Mouse (Mus musculus): ENCODE results near the gene Fndc8. TPM values are rescaled to one million over a fixed set of nuclear protein-coding genes. Genes with fewer than 3 reads are reported as not detected.

Fndc8 gene
- polyA plus RNA-seq, 1 experiment from 2014 or later = 1.1 TPM

- Histone ChIP-seq H3K27me3 (ENCODE audit: control insufficient read depth, insufficient read depth, low read length) (no peaks in the 10 kb centered on the region), H3K9me3 (ENCODE audit: control insufficient read depth, low read length) (no peaks in the 10 kb centered on the region), H3K36me3 (ENCODE audit: control insufficient read depth, insufficient read depth, low read length) (no peaks in the 10 kb centered on the region), H3K4me2 (ENCODE audit: low read depth, low read length) (no peak overlapping the region), H3K27ac (ENCODE audit: low read depth, low read length) (no peak overlapping the region), H3K9ac (replicated peaks; ENCODE audit: low read depth, low read length) (no peak overlapping the region), H3K4me3 (ENCODE audit: low read depth, low read length) (no peak overlapping the region), H3K4me1 (ENCODE audit: control insufficient read depth, insufficient read depth, low read length) (peaks cover 12% of the 10 kb centered on the region; the same call in 1 of the 2 replicates)
- no peak for ATAC-seq (ENCODE audit: low read depth)
- WGBS = 89% methylated on average over 7 of the region's 7 CpGs
These were observed 39.0 kb upstream of the Fndc8 start for GRCm38 (mm10) chr11:82852958-82853357.

GRCm38 (mm10) chr11:82854111-82854510 is 37.8 kb upstream of the Fndc8 start:
- ATAC-seq (ENCODE audit: low read depth) = no peak
- Histone ChIP-seq H3K27ac (ENCODE audit: low read depth, low read length) (no peak overlapping the region), H3K9ac (replicated peaks; ENCODE audit: low read depth, low read length) (no peak overlapping the region), H3K27me3 (ENCODE audit: control insufficient read depth, insufficient read depth, low read length) (no peaks in the 10 kb centered on the region), H3K4me1 (ENCODE audit: control insufficient read depth, insufficient read depth, low read length) (peaks cover 12% of the 10 kb centered on the region; the same call in 1 of the 2 replicates), H3K4me3 (ENCODE audit: low read depth, low read length) (no peak overlapping the region), H3K4me2 (ENCODE audit: low read depth, low read length) (no peak overlapping the region), H3K9me3 (ENCODE audit: control insufficient read depth, low read length) (no peaks in the 10 kb centered on the region), H3K36me3 (ENCODE audit: control insufficient read depth, insufficient read depth, low read length) (no peaks in the 10 kb centered on the region)
- 89% methylated on average over 6 of the region's 6 CpGs for WGBS

GRCm38 (mm10) chr11:82855327-82855973 is 36.5 kb upstream of the Fndc8 start:
- H3K4me3 ChIP-seq (ENCODE audit: low read depth, low read length) = no peak overlapping the region
- 80% methylated on average over 9 of the region's 9 CpGs for WGBS
- no peaks in the 10 kb centered on the region for H3K27me3 ChIP-seq (ENCODE audit: control insufficient read depth, insufficient read depth, low read length)
- no peak overlapping the region for H3K9ac ChIP-seq (replicated peaks; ENCODE audit: low read depth, low read length)
- H3K4me1 ChIP-seq (ENCODE audit: control insufficient read depth, insufficient read depth, low read length) = 0 out of 2 replicates have a peak, but pooled peaks cover 3% of the 10 kb centered on the region
- no peak overlapping the region for H3K4me2 ChIP-seq (ENCODE audit: low read depth, low read length)
- no peak overlapping the region for H3K27ac ChIP-seq (ENCODE audit: low read depth, low read length)
- H3K36me3 ChIP-seq (ENCODE audit: control insufficient read depth, insufficient read depth, low read length) = no peaks in the 10 kb centered on the region
- no peaks in the 10 kb centered on the region for H3K9me3 ChIP-seq (ENCODE audit: control insufficient read depth, low read length)
- no peak for ATAC-seq (ENCODE audit: low read depth)

DNA sequence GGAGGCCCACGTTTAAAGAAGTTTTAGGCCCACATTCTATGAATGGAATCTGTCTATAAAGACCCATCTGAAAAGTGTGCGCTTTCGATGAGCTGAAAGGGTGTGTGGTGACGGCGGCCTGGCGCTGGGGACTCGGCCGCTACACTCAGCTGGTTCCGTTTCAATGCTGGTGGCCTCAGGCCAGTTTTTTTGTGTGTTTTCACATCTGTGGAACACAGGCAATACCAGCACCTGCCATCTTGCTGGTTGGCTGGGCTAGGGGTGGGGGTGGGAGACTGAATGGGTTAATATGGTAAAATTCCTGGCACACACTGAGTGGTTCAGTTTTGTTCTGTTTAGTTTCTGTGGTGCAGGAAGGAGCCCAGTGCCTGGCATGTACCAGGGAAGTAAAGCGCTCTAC is 35.9 kb upstream of the Fndc8 start:
- no peak overlapping the region for H3K4me2 ChIP-seq (ENCODE audit: low read depth, low read length)
- no peak overlapping the region for H3K9ac ChIP-seq (replicated peaks; ENCODE audit: low read depth, low read length)
- H3K27ac ChIP-seq (ENCODE audit: low read depth, low read length) = no peak overlapping the region
- no peaks in the 10 kb centered on the region for H3K9me3 ChIP-seq (ENCODE audit: control insufficient read depth, low read length)
- 51% methylated on average over 10 of the region's 10 CpGs for WGBS
- no peaks in the 10 kb centered on the region for H3K27me3 ChIP-seq (ENCODE audit: control insufficient read depth, insufficient read depth, low read length)
- H3K4me1 ChIP-seq (ENCODE audit: control insufficient read depth, insufficient read depth, low read length) = 0 out of 2 replicates have a peak, but pooled peaks cover 2% of the 10 kb centered on the region
- H3K4me3 ChIP-seq (ENCODE audit: low read depth, low read length) = no peak overlapping the region
- ATAC-seq (ENCODE audit: low read depth) = peak; percentile 56; the same call in 1 of the 2 replicates
- H3K36me3 ChIP-seq (ENCODE audit: control insufficient read depth, insufficient read depth, low read length) = no peaks in the 10 kb centered on the region

GRCm38 (mm10) chr11:82857307-82857848 is 34.5 kb upstream of the Fndc8 start:
- no peaks in the 10 kb centered on the region for H3K36me3 ChIP-seq (ENCODE audit: control insufficient read depth, insufficient read depth, low read length)
- 0 out of 2 replicates have a peak, but pooled peaks cover 2% of the 10 kb centered on the region for H3K4me1 ChIP-seq (ENCODE audit: control insufficient read depth, insufficient read depth, low read length)
- ATAC-seq (ENCODE audit: low read depth) = no peak
- no peak overlapping the region for H3K9ac ChIP-seq (replicated peaks; ENCODE audit: low read depth, low read length)
- WGBS = 74% methylated on average over 13 of the region's 13 CpGs
- H3K4me2 ChIP-seq (ENCODE audit: low read depth, low read length) = no peak overlapping the region
- no peaks in the 10 kb centered on the region for H3K9me3 ChIP-seq (ENCODE audit: control insufficient read depth, low read length)
- H3K4me3 ChIP-seq (ENCODE audit: low read depth, low read length) = no peak overlapping the region
- H3K27ac ChIP-seq (ENCODE audit: low read depth, low read length) = no peak overlapping the region
- no peaks in the 10 kb centered on the region for H3K27me3 ChIP-seq (ENCODE audit: control insufficient read depth, insufficient read depth, low read length)

DNA sequence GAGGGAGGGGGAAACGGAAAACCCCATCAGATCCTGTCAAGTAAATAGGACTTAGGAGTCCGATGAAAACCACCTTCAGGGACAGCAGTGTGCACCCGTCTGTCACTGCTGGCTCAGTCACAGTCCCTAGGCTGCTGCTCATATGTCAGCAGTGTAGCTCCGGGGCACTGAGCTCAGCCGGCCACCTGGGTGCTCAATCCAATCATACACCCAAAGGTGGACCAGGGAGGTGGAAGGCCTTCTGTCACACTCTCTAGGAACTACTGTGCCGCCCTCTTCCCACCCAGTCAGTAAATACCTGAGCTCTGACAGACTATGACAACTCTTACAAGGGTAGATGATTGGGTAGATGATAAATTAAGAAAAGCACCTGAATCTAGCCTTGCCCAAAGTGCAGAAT is 31.2 kb upstream of the Fndc8 start:
- Histone ChIP-seq H3K9me3 (ENCODE audit: control insufficient read depth, low read length) (no peaks in the 10 kb centered on the region), H3K36me3 (ENCODE audit: control insufficient read depth, insufficient read depth, low read length) (no peaks in the 10 kb centered on the region), H3K4me1 (ENCODE audit: control insufficient read depth, insufficient read depth, low read length) (peaks cover 7% of the 10 kb centered on the region; the same call in 1 of the 2 replicates), H3K4me3 (ENCODE audit: low read depth, low read length) (no peak overlapping the region), H3K27ac (ENCODE audit: low read depth, low read length) (no peak overlapping the region), H3K9ac (replicated peaks; ENCODE audit: low read depth, low read length) (no peak overlapping the region), H3K4me2 (ENCODE audit: low read depth, low read length) (no peak overlapping the region), H3K27me3 (ENCODE audit: control insufficient read depth, insufficient read depth, low read length) (no peaks in the 10 kb centered on the region)
- ATAC-seq (ENCODE audit: low read depth) = no peak
- WGBS = 81% methylated on average over 6 of the region's 6 CpGs

DNA sequence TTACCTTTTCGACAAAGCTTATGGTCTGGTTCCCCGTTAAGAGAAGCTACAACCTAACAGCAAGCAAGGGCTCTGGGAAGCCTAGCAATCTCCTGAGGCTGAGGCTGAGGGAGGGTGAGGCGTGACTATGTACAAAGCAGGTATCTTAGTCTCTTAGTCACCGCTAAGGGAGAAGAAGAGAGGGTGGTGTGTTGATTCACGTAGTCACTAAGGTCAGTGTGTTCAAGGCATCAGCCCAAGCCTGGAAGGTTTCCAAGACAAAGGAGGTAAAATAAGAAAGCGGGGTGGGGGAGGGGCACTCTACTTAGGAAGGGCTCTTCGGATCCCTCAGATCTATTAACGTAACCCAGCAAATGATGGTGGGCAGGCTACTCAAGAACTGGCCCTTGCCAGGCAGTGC is 30.4 kb upstream of the Fndc8 start:
- H3K27me3 ChIP-seq (ENCODE audit: control insufficient read depth, insufficient read depth, low read length) = no peaks in the 10 kb centered on the region
- H3K9ac ChIP-seq (replicated peaks; ENCODE audit: low read depth, low read length) = no peak overlapping the region
- H3K36me3 ChIP-seq (ENCODE audit: control insufficient read depth, insufficient read depth, low read length) = no peaks in the 10 kb centered on the region
- ATAC-seq (ENCODE audit: low read depth) = no peak
- no peaks in the 10 kb centered on the region for H3K9me3 ChIP-seq (ENCODE audit: control insufficient read depth, low read length)
- 70% methylated on average over 8 of the region's 8 CpGs for WGBS
- no peak overlapping the region for H3K4me3 ChIP-seq (ENCODE audit: low read depth, low read length)
- H3K4me2 ChIP-seq (ENCODE audit: low read depth, low read length) = no peak overlapping the region
- peaks cover 5% of the 10 kb centered on the region; the same call in 1 of the 2 replicates for H3K4me1 ChIP-seq (ENCODE audit: control insufficient read depth, insufficient read depth, low read length)
- H3K27ac ChIP-seq (ENCODE audit: low read depth, low read length) = no peak overlapping the region

DNA sequence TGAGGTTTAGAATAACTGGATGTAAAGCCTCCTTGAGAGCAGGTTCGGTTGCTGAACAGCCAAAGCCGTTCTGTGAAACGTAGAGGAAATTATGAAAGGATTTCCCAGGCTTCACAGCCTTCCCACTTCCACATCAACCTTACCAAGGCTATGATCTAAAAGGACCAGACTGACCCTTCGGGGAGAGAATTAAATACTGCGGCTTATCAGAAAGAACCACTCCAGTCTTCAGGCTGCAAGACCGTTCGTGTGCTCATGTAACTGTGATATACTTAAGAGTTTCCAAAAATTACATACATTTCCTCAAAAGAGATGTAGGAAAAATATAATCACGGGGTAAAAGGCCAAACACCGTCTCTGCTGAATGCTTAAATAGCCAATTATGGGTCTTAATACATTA is 29.3 kb upstream of the Fndc8 start:
- Histone ChIP-seq H3K27ac (ENCODE audit: low read depth, low read length) (no peak overlapping the region), H3K9me3 (ENCODE audit: control insufficient read depth, low read length) (no peaks in the 10 kb centered on the region), H3K4me3 (ENCODE audit: low read depth, low read length) (no peak overlapping the region), H3K4me1 (ENCODE audit: control insufficient read depth, insufficient read depth, low read length) (peaks cover 5% of the 10 kb centered on the region; the same call in 1 of the 2 replicates), H3K9ac (replicated peaks; ENCODE audit: low read depth, low read length) (no peak overlapping the region), H3K27me3 (ENCODE audit: control insufficient read depth, insufficient read depth, low read length) (no peaks in the 10 kb centered on the region), H3K36me3 (ENCODE audit: control insufficient read depth, insufficient read depth, low read length) (no peaks in the 10 kb centered on the region), H3K4me2 (ENCODE audit: low read depth, low read length) (no peak overlapping the region)
- WGBS = 72% methylated on average over 9 of the region's 9 CpGs
- no peak for ATAC-seq (ENCODE audit: low read depth)

- Histone ChIP-seq H3K27me3 (ENCODE audit: control insufficient read depth, insufficient read depth, low read length) (no peaks in the 10 kb centered on the region), H3K27ac (ENCODE audit: low read depth, low read length) (no peak overlapping the region), H3K4me2 (ENCODE audit: low read depth, low read length) (no peak overlapping the region), H3K9ac (replicated peaks; ENCODE audit: low read depth, low read length) (no peak overlapping the region), H3K9me3 (ENCODE audit: control insufficient read depth, low read length) (no peaks in the 10 kb centered on the region), H3K36me3 (ENCODE audit: control insufficient read depth, insufficient read depth, low read length) (no peaks in the 10 kb centered on the region), H3K4me1 (ENCODE audit: control insufficient read depth, insufficient read depth, low read length) (peaks cover 5% of the 10 kb centered on the region; the same call in 1 of the 2 replicates), H3K4me3 (ENCODE audit: low read depth, low read length) (no peak overlapping the region)
- no peak for ATAC-seq (ENCODE audit: low read depth)
- 35% methylated on average over 2 of the region's 2 CpGs for WGBS
These were observed 28.9 kb upstream of the Fndc8 start for GRCm38 (mm10) chr11:82863059-82863458.
